Mouse (Mus musculus): ENCODE data around the gene Prkca.

GRCm38 (mm10) chr11:108263868-108264267 is 79.9 kb downstream of the Prkca start:
- no peak for TF ChIP-seq POLR2A (IDR thresholded peaks at IDR 0.05; ENCODE audit: control insufficient read depth, low read depth, low read length)
- TF ChIP-seq CTCF (IDR thresholded peaks at IDR 0.05; ENCODE audit: control insufficient read depth, insufficient read depth, insufficient replicate concordance, low read depth, low read length): no peak
